Mouse (Mus musculus) embryonic fibroblast, embryonic 13.5 days (primary cell): ENCODE results near the gene Pkn1.

Experiments used
- CTCF ChIP-seq: IDR thresholded peaks from 2 replicates; pipeline ENCODE4 v1.5.1; 2011; ENCODE audit warnings: mild to moderate bottlenecking, control low read depth, low read length, moderate library complexity, borderline replicate concordance; ENCODE audit not compliant: insufficient read depth
- POLR2A ChIP-seq: IDR thresholded peaks from 2 replicates; pipeline ENCODE4 v1.6.1; 2011; ENCODE audit warnings: low read depth, mild to moderate bottlenecking, control low read depth, low read length, moderate library complexity

DNA sequence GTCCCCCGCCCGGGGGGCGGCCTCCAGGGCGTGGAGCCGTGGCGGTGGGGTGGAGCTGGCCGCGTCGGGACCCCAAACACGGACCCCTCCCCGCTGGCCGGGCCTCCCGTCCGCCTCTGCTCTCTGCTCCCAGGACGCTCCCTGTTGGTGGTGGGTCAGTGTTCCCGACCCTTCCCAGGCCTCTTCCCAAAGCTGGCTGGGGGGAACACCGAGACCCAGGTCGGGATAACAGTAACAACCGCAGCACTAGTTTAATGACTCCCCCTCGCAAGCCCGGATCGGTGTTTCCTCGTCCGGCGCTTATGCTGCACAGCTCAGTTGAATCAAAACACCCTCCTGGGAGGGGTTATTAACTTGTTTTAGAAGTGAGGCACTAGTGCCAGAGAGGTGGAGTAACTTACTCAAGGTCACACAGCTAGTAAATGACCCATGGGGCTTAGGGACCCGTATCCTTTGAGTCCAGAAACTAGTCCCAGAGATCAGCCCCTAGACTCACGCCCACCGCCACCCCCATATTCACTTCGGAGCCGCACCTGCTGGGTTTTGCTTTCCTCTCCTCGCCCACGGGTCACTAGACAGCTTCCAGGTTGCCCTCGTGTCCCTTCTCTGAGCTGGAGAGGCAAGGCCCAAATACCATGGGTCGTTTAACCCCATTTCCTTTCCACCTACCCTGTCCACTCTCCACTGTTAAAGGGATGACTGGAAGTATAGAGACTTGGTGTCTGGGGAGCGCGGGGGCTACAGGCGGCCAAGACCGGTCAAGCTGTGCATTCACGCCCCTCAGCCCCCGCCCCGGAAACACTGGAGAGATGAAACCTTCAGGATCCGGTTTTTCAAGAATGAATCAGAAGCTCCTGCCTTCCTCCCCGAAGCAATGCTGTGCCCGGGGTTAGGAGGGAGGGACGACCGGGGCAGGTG lies 46.0 kb downstream of the Pkn1 start:
- TF ChIP-seq CTCF (no peak), POLR2A (peak; percentile 57)
